Mouse (Mus musculus): ENCODE data around the gene Acot13.

DNA sequence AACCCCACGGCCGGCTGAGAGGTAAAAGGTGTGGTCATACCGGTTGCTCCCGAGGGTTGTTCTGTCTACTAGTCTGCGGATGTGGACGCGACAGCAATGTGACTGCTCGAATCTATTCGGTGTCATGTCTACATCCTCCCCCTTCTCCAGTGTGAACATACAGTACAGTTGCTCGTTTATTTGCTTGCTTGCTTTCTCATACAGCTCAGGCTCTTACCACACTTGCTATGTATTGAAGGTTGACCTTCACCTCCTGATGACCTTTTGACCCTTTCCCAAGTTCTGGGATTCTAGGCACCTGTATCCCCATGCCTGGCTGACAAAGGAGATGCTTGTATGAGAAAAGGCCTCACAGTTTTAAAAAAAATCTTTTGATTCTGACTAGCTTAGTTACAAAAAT lies 36.4 kb upstream of the Acot13 start:
- TF ChIP-seq CTCF (IDR thresholded peaks at IDR 0.05) (no peak), POLR2A (IDR thresholded peaks at IDR 0.05; ENCODE audit: insufficient read depth, low read depth, low read length) (no peak), EP300 (IDR thresholded peaks at IDR 0.05; ENCODE audit: insufficient read depth, low read depth, low read length) (no peak)

Measured in heart, adult 2 months (tissue).